Mouse (Mus musculus): ENCODE results near the gene Mcam. TPM values are rescaled to one million over a fixed set of nuclear protein-coding genes. Genes with fewer than 3 reads are reported as not detected.

Gene Mcam
- polyA plus RNA-seq, 1 experiment from 2014 or later, result 47.5 TPM

GRCm38 (mm10) chr9:44135731-44136411 lies 1.6 kb downstream of the Mcam start:
- H3K9ac ChIP-seq (ENCODE audit: low read depth, low read length), result peak overlapping the region; percentile 73
- H3K9me3 ChIP-seq (ENCODE audit: control insufficient read depth, low read length), result no peaks in the 10 kb centered on the region
- ATAC-seq (ENCODE audit: low read depth), result peak; percentile 19; the same call in 1 of the 2 replicates
- peak overlapping the region; percentile 68 for H3K4me3 ChIP-seq (ENCODE audit: low read depth, low read length)
- H3K4me2 ChIP-seq (ENCODE audit: low read depth, low read length), result peak overlapping the region; percentile 90
- peak overlapping the region; percentile 74 for H3K27ac ChIP-seq (replicated peaks; ENCODE audit: low read depth, low read length)
- peak; percentile 41 for DNase-seq (ENCODE audit: low spot score)
- peaks cover 8% of the 10 kb centered on the region; the same call in 1 of the 2 replicates for H3K27me3 ChIP-seq (replicated peaks; ENCODE audit: control insufficient read depth, insufficient read depth, low read length)
- WGBS, result 38% methylated on average over 7 of the region's 7 CpGs
- H3K36me3 ChIP-seq (ENCODE audit: control insufficient read depth, insufficient read depth, low read length), result peaks cover 30% of the 10 kb centered on the region; the same call in 1 of the 2 replicates
- peaks cover 17% of the 10 kb centered on the region; the same call in 1 of the 2 replicates for H3K4me1 ChIP-seq (ENCODE audit: control insufficient read depth, insufficient read depth, low read length)

DNA sequence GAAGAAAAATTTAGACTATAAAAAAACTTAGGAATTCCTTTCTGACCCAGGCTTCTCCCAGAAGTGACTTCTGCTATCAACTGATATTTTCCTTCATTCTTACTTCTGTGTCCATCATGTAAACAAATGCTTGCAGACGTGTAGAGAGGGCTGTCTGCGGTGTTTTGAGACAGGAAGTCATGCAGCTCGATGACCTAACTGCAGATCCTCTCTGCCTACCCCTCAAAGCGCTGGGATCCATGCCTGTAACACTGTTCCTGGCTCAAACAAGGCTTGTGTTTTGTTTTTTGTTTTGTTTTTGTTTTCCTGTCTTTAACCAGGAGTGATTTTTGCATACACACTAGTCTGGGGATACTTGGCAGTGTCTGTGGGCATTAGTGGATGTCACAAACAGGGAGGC lies 3.6 kb downstream of the Mcam start:
- ATAC-seq (ENCODE audit: low read depth) (no peak), DNase-seq (ENCODE audit: low spot score) (no peak)
- WGBS, result 61% methylated on average over 4 of the region's 4 CpGs
- no peak overlapping the region for H3K9ac ChIP-seq (ENCODE audit: low read depth, low read length)
- H3K4me2 ChIP-seq (ENCODE audit: low read depth, low read length), result no peak overlapping the region
- H3K9me3 ChIP-seq (ENCODE audit: control insufficient read depth, low read length), result no peaks in the 10 kb centered on the region
- H3K36me3 ChIP-seq (ENCODE audit: control insufficient read depth, insufficient read depth, low read length), result peaks cover 30% of the 10 kb centered on the region; the same call in 1 of the 2 replicates
- H3K4me3 ChIP-seq (ENCODE audit: low read depth, low read length), result no peak overlapping the region
- peaks cover 15% of the 10 kb centered on the region; the same call in 1 of the 2 replicates for H3K4me1 ChIP-seq (ENCODE audit: control insufficient read depth, insufficient read depth, low read length)
- H3K27ac ChIP-seq (replicated peaks; ENCODE audit: low read depth, low read length), result no peak overlapping the region
- H3K27me3 ChIP-seq (replicated peaks; ENCODE audit: control insufficient read depth, insufficient read depth, low read length), result peaks cover 8% of the 10 kb centered on the region; the same call in 1 of the 2 replicates

DNA sequence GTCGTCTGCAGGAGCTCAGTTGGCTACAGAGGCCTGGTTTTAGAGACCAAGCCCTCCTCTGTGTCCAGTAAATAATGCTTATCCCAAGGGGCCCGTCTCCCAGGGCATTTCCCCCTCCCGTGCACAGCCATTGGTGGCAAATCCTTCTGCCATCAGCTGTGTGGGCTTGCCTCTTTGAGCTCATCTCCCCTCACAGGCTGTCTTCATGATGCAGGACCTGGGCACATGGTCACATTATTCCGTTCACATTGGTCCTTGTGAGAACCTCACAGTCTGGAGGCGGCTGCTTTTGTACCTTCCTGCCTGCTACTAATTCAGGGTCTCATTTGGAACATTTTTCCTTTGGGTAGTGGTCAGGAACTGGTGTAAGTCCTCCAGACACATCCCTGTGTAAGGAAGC lies 7.7 kb downstream of the Mcam start:
- Histone ChIP-seq H3K27ac (replicated peaks; ENCODE audit: low read depth, low read length) (no peak overlapping the region), H3K9me3 (ENCODE audit: control insufficient read depth, low read length) (no peaks in the 10 kb centered on the region), H3K27me3 (replicated peaks; ENCODE audit: control insufficient read depth, insufficient read depth, low read length) (no peaks in the 10 kb centered on the region), H3K4me3 (ENCODE audit: low read depth, low read length) (no peak overlapping the region), H3K9ac (ENCODE audit: low read depth, low read length) (no peak overlapping the region), H3K4me2 (ENCODE audit: low read depth, low read length) (no peak overlapping the region), H3K36me3 (ENCODE audit: control insufficient read depth, insufficient read depth, low read length) (peaks cover 56% of the 10 kb centered on the region), H3K4me1 (ENCODE audit: control insufficient read depth, insufficient read depth, low read length) (no peaks in the 10 kb centered on the region)
- ATAC-seq (ENCODE audit: low read depth), result no peak
- 60% methylated on average over 5 of the region's 5 CpGs for WGBS
- DNase-seq (ENCODE audit: low spot score), result no peak

- Histone ChIP-seq H3K4me1 (ENCODE audit: control insufficient read depth, insufficient read depth, low read length) (no peaks in the 10 kb centered on the region), H3K36me3 (ENCODE audit: control insufficient read depth, insufficient read depth, low read length) (peaks cover 59% of the 10 kb centered on the region), H3K4me3 (ENCODE audit: low read depth, low read length) (no peak overlapping the region), H3K4me2 (ENCODE audit: low read depth, low read length) (no peak overlapping the region), H3K27me3 (replicated peaks; ENCODE audit: control insufficient read depth, insufficient read depth, low read length) (no peaks in the 10 kb centered on the region), H3K9ac (ENCODE audit: low read depth, low read length) (no peak overlapping the region), H3K27ac (replicated peaks; ENCODE audit: low read depth, low read length) (no peak overlapping the region), H3K9me3 (ENCODE audit: control insufficient read depth, low read length) (no peaks in the 10 kb centered on the region)
- 82% methylated on average over 5 of the region's 5 CpGs for WGBS
- DNase-seq (ENCODE audit: low spot score) (no peak), ATAC-seq (ENCODE audit: low read depth) (no peak)
These were observed 9.2 kb downstream of the Mcam start for GRCm38 (mm10) chr9:44143421-44143820.

- H3K9ac ChIP-seq (ENCODE audit: low read depth, low read length), result no peak overlapping the region
- no peaks in the 10 kb centered on the region for H3K9me3 ChIP-seq (ENCODE audit: control insufficient read depth, low read length)
- H3K27ac ChIP-seq (replicated peaks; ENCODE audit: low read depth, low read length), result no peak overlapping the region
- no peak overlapping the region for H3K4me2 ChIP-seq (ENCODE audit: low read depth, low read length)
- H3K27me3 ChIP-seq (replicated peaks; ENCODE audit: control insufficient read depth, insufficient read depth, low read length), result no peaks in the 10 kb centered on the region
- no peak overlapping the region for H3K4me3 ChIP-seq (ENCODE audit: low read depth, low read length)
- H3K36me3 ChIP-seq (ENCODE audit: control insufficient read depth, insufficient read depth, low read length), result peaks cover 59% of the 10 kb centered on the region
- ATAC-seq (ENCODE audit: low read depth) (0 out of 2 replicates have a peak, but pooled peaks have one; percentile 45), DNase-seq (ENCODE audit: low spot score) (no peak)
- 28% methylated on average over 7 of the region's 8 CpGs for WGBS
- no peaks in the 10 kb centered on the region for H3K4me1 ChIP-seq (ENCODE audit: control insufficient read depth, insufficient read depth, low read length)
These were observed 9.9 kb downstream of the Mcam start for GRCm38 (mm10) chr9:44144023-44144717.

DNA sequence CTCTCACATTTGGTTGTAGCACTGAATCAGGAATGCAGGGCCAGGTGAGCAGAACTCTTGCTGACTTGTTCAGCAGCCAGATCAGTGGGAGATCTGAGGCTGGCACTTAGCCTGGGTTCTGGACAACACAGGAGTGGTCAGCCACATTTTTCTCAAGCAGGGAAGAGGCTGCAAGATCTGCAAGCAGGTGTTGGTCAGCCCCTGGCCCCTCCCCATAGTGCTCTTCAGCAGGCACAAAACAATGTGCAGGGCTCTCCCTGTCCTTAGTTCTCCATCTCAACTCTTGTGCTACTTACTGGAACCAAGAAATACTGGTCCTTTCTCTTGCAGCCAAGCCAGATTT lies 10.4 kb downstream of the Mcam start:
- H3K27ac ChIP-seq (replicated peaks; ENCODE audit: low read depth, low read length), result no peak overlapping the region
- no peak overlapping the region for H3K4me3 ChIP-seq (ENCODE audit: low read depth, low read length)
- no peak overlapping the region for H3K9ac ChIP-seq (ENCODE audit: low read depth, low read length)
- H3K4me1 ChIP-seq (ENCODE audit: control insufficient read depth, insufficient read depth, low read length), result no peaks in the 10 kb centered on the region
- H3K36me3 ChIP-seq (ENCODE audit: control insufficient read depth, insufficient read depth, low read length), result peaks cover 60% of the 10 kb centered on the region
- no peak for ATAC-seq (ENCODE audit: low read depth)
- no peaks in the 10 kb centered on the region for H3K9me3 ChIP-seq (ENCODE audit: control insufficient read depth, low read length)
- DNase-seq (ENCODE audit: low spot score), result no peak
- no peak overlapping the region for H3K4me2 ChIP-seq (ENCODE audit: low read depth, low read length)
- no peaks in the 10 kb centered on the region for H3K27me3 ChIP-seq (replicated peaks; ENCODE audit: control insufficient read depth, insufficient read depth, low read length)

- Histone ChIP-seq H3K9ac (ENCODE audit: low read depth, low read length) (no peak overlapping the region), H3K4me2 (ENCODE audit: low read depth, low read length) (no peak overlapping the region), H3K4me3 (ENCODE audit: low read depth, low read length) (no peak overlapping the region), H3K4me1 (ENCODE audit: control insufficient read depth, insufficient read depth, low read length) (no peaks in the 10 kb centered on the region), H3K27me3 (replicated peaks; ENCODE audit: control insufficient read depth, insufficient read depth, low read length) (no peaks in the 10 kb centered on the region), H3K9me3 (ENCODE audit: control insufficient read depth, low read length) (no peaks in the 10 kb centered on the region), H3K27ac (replicated peaks; ENCODE audit: low read depth, low read length) (no peak overlapping the region), H3K36me3 (ENCODE audit: control insufficient read depth, insufficient read depth, low read length) (peaks cover 68% of the 10 kb centered on the region)
- DNase-seq (ENCODE audit: low spot score) (no peak), ATAC-seq (ENCODE audit: low read depth) (no peak)
- WGBS, result 64% methylated on average over 3 of the region's 3 CpGs
These were observed 13.0 kb downstream of the Mcam start for GRCm38 (mm10) chr9:44147290-44147689.

DNA sequence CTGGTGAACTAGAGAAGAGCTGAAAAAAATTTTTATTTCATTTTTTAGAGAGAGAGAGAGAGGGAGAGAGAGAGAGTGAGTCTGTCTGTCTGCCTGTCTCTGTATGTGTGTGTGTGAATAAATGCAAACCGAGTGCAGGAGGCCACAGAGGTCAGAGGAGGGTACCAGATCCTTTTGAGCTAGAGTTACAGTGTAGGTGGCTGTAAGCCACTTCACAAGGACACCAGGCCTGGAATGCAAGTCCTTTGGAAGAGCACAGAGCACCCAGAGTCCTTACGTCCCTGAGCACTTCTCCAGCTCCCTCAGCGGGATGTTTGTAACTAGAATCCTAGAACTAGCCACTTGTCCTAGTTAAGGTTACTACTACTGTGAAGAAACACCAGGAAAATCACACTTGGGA lies 25.6 kb downstream of the Mcam start:
- Histone ChIP-seq H3K4me2 (ENCODE audit: low read depth, low read length) (no peak overlapping the region), H3K4me1 (ENCODE audit: control insufficient read depth, insufficient read depth, low read length) (no peaks in the 10 kb centered on the region), H3K9me3 (ENCODE audit: control insufficient read depth, low read length) (no peaks in the 10 kb centered on the region), H3K27me3 (replicated peaks; ENCODE audit: control insufficient read depth, insufficient read depth, low read length) (no peaks in the 10 kb centered on the region), H3K4me3 (ENCODE audit: low read depth, low read length) (no peak overlapping the region), H3K9ac (ENCODE audit: low read depth, low read length) (no peak overlapping the region), H3K36me3 (ENCODE audit: control insufficient read depth, insufficient read depth, low read length) (peaks cover 88% of the 10 kb centered on the region), H3K27ac (replicated peaks; ENCODE audit: low read depth, low read length) (no peak overlapping the region)
- 75% methylated on average over 3 of the region's 3 CpGs for WGBS
- DNase-seq (ENCODE audit: low spot score) (no peak), ATAC-seq (ENCODE audit: low read depth) (no peak)

DNA sequence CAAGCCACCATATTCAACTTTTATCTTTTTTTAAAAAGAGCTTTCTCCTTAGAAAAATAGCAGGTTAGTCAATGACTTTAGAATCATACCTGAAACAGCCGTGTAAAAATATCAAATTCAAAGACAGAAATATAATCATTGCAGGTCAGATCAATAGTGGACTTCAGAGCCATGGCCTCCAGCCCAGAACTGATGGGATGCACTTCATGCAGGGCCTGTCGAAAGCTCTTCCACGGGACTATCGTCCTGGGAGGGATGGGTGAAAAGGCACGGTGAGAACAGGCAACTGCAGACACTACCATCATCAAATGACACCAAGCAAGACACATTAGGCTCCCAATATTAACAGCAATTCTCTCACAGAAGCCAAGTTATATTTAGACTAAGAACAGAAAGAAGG lies 34.7 kb downstream of the Mcam start:
- Histone ChIP-seq H3K27ac (replicated peaks; ENCODE audit: low read depth, low read length) (no peak overlapping the region), H3K4me3 (ENCODE audit: low read depth, low read length) (no peak overlapping the region), H3K27me3 (replicated peaks; ENCODE audit: control insufficient read depth, insufficient read depth, low read length) (no peaks in the 10 kb centered on the region), H3K4me1 (ENCODE audit: control insufficient read depth, insufficient read depth, low read length) (no peaks in the 10 kb centered on the region), H3K9ac (ENCODE audit: low read depth, low read length) (no peak overlapping the region), H3K4me2 (ENCODE audit: low read depth, low read length) (no peak overlapping the region), H3K36me3 (ENCODE audit: control insufficient read depth, insufficient read depth, low read length) (peaks cover 75% of the 10 kb centered on the region), H3K9me3 (ENCODE audit: control insufficient read depth, low read length) (no peaks in the 10 kb centered on the region)
- no peak for ATAC-seq (ENCODE audit: low read depth)
- DNase-seq (ENCODE audit: low spot score), result no peak
- 87% methylated on average over 5 of the region's 5 CpGs for WGBS

Measured in embryonic facial prominence, embryonic 14.5 days (tissue).